Mouse (Mus musculus) E14TG2a.4 (cell line): Measurements from ENCODE around the gene Sash1.
A peak's percentile ranks its signal among the peaks of the same experiment; 100 is the strongest.

ENCODE experiments used
- H3K27me3 ChIP-seq: 2 replicates; pipeline ENCODE4 v1.6.1; 2014; ENCODE audit warnings: low read length, control low read depth; ENCODE audit not compliant: insufficient read depth
- H3K36me3 ChIP-seq: 2 replicates; pipeline ENCODE4 v1.6.1; 2014; ENCODE audit warnings: low read length, control low read depth; ENCODE audit not compliant: insufficient read depth
- H3K4me1 ChIP-seq: replicated peaks from 2 replicates; pipeline ENCODE4 v1.6.1; 2014; ENCODE audit warnings: low read depth, low read length, control low read depth
- H3K4me3 ChIP-seq: replicated peaks from 2 replicates; pipeline ENCODE4 v1.5.1; 2014; ENCODE audit warnings: mild to moderate bottlenecking, low read length
- H3K9me3 ChIP-seq: 2 replicates; pipeline ENCODE4 v1.6.1; 2014; ENCODE audit warnings: low read length, control low read depth
- CTCF ChIP-seq: conservative IDR thresholded peaks from 2 replicates; pipeline ENCODE4 v1.5.1; 2014; ENCODE audit warnings: low read length
- NANOG ChIP-seq: IDR thresholded peaks from 2 replicates; pipeline ENCODE4 v1.6.1; 2014; ENCODE audit warnings: borderline replicate concordance, low read length, mixed read lengths
- POU5F1 ChIP-seq: IDR thresholded peaks from 2 replicates; pipeline ENCODE4 v1.6.1; 2014; ENCODE audit warnings: low read length, borderline replicate concordance

Gene Sash1

DNA sequence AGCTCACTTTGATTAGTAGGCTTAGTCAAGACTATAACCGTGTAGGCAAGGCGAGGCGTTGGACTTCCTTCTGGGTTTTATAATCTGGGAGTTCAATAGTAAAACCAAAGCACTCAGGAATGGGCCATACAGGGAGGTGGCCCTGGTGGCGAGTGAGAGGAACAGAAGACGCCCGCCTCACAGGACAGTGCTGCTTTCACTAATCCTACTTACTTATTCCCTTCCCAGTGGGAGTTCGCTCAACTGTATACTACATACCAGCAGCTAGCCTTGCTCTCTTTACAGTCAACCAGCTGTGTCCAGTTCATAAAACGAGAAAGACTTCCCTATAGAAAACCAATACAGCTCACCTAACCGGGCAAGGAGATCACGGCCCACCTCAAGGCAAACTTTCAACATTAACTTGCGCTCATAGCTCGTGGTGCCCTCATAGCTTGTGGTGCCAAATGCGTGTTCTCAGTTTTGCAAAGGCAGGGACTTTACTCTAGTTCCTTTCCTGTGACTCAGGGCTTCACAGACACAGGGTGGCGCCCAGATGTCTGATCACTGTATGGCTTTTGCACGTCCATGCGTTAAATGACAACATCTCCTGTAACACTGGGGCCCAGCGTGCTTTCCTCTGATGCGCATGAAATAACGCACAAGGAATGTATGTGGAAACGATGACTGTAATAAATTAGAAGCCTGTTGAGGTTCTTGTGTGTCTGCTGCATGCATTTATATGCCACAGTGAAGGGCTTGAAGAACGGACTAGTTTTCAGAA is 138.2 kb downstream of the Sash1 start:
- Histone ChIP-seq H3K36me3 (peaks cover 99% of the 10 kb centered on the region), H3K4me3 (no peak overlapping the region), H3K4me1 (peaks cover 28% of the 10 kb centered on the region), H3K9me3 (no peaks in the 10 kb centered on the region), H3K27me3 (no peaks in the 10 kb centered on the region)
- TF ChIP-seq CTCF (no peak), NANOG (no peak), POU5F1 (no peak)

DNA sequence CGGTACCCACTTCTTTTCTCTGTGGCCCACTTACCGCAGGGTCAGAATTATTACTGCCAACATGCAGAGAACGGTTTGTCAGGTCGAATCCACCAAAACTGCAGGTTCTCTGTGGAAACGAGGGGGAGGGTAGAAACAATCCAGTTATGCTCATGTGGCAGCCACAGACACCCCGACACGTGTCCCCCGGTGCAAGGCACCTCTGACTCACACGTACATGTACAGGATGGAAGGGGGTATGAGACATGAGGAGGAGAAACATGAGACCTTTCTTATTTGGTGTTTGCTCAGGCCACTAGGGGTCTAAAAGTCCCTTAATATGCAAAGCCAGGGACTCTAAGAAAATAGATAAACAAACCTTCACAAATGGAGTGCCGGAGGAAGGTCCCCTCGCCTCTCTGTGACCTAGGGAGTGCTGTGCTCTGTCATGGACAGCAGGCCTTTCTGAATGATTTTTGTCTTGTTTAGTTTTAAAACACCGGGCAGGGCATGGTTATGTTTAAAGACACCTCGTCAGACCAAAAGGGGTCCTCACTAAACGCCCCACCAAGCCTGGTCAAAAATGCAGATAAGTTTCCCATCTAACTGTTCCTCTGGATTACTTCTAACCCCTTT is 139.7 kb downstream of the Sash1 start:
- H3K9me3 ChIP-seq = no peaks in the 10 kb centered on the region
- TF ChIP-seq POU5F1 (no peak), CTCF (no peak), NANOG (no peak)
- H3K4me3 ChIP-seq = no peak overlapping the region
- H3K4me1 ChIP-seq = peaks cover 20% of the 10 kb centered on the region
- no peaks in the 10 kb centered on the region for H3K27me3 ChIP-seq
- peaks cover 99% of the 10 kb centered on the region for H3K36me3 ChIP-seq

DNA sequence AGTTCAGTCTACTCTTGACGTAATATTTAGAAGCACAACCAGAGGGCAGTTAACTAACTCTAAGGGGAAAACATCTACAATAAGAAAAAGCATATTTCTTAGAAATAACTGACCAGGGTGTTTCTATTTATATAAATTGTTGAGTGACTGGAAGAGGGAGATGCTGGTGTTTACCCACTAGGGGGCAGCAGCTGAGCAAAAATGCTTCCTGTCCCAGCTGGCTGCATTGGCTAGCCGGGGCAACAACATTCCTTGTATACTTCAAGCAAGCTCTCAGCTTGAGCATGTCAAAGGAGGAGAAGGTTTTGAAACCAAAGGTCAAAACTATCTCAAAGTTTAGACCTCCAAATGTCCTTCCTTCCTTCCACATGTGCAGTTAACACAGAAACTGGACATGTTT is 143.0 kb downstream of the Sash1 start:
- peaks cover 9% of the 10 kb centered on the region; the same call in 1 of the 2 replicates for H3K4me1 ChIP-seq
- H3K36me3 ChIP-seq = peaks cover 99% of the 10 kb centered on the region
- TF ChIP-seq POU5F1 (no peak), CTCF (peak; percentile 84)
- no peaks in the 10 kb centered on the region for H3K9me3 ChIP-seq
- H3K4me3 ChIP-seq = no peak overlapping the region
- H3K27me3 ChIP-seq = no peaks in the 10 kb centered on the region

DNA sequence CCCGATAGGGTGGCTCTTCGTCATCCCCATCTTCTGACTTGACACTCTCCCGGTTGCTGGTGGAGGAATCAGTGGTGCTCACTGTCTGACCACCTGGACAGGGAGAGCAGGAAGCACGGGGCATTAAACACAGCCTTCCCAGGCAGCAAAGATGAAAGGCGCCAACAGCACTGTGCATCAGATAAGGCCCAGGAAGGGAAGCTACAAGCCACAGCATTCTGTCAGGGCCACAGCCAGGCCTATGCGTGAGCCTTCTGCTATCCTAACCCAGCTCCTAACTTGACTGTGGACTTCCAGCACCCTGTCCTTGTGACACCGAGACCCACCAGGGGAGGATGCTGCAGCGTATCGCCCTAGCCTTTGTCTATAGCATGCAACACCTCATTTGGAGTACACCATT is 144.4 kb downstream of the Sash1 start:
- no peak for TF ChIP-seq POU5F1
- TF ChIP-seq CTCF = no peak
- TF ChIP-seq NANOG = no peak
- no peaks in the 10 kb centered on the region for H3K9me3 ChIP-seq

DNA sequence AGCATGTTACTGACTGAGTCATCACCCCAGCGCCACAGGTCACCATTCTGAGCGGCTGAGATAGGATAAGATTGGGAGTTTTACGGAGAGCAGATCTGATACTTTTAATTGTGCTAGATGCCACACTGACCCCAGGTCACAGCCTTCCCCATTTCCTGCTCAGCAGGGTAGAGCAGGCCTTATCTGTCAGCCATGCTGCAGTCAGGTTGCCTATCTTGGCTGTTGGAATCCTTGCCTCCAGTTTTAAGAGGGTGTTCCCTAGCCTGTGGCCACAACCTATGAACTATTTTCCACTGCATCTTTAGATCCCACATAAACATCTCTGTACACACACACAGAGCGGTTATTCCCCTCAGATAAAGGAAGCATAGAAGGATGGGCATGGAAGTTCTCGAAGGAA is 145.1 kb downstream of the Sash1 start:
- Histone ChIP-seq H3K4me1 (peaks cover 9% of the 10 kb centered on the region; the same call in 1 of the 2 replicates), H3K4me3 (no peak overlapping the region), H3K27me3 (no peaks in the 10 kb centered on the region), H3K36me3 (peaks cover 96% of the 10 kb centered on the region), H3K9me3 (no peaks in the 10 kb centered on the region)
- TF ChIP-seq POU5F1 = no peak
- no peak for TF ChIP-seq CTCF
- no peak for TF ChIP-seq NANOG

More for the DNA sequence above, 144.4 kb downstream of the Sash1 start:
- H3K36me3 ChIP-seq = peaks cover 99% of the 10 kb centered on the region
- H3K4me3 ChIP-seq = no peak overlapping the region
- H3K27me3 ChIP-seq = no peaks in the 10 kb centered on the region
- H3K4me1 ChIP-seq = peaks cover 9% of the 10 kb centered on the region; the same call in 1 of the 2 replicates

DNA sequence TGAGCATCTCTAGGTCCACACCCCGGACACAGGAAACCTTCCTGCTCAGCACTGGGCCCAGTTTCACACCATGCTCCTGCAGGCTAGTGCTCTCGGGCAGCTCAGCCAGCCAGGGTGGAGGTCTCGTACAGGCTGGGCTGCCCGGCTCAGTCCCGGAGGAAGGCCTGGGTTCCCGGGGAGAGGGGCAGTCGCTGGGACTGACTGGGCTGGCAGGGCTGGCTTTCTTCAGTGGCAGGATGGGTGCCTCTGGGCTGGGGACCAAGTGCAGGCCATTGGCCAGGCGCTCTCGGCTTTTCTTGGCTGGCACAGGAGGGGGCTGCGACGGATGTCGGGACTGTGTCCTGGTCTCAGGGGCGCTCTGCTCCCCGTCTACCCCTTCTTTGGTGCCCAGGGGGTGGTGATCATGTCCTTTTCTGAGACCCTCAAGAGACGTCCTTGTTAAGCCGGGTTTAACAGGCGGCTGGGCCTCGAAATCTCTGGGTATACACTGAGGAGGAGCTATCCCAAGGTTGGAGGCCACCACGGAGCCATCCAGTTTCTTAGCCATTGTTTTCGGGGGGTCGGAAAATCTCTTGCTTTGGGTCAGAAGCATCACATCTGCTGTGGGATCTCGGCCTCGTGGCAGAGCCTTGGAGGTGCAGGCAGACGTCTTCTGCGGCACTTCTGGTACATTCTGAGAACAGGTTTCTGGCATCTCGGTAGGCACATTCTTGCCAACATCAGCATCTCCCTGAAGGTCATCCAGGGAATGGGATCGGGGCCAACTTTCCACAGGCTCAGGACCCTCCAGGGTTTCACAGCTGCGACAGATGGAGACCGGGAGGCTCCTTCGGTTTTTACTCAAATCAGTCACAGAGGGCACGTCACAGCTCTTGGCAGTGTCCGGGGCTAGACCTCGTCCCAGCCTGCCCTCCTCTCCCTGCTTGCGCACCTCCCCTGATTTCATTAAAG is 156.2 kb downstream of the Sash1 start:
- TF ChIP-seq POU5F1 = no peak
- TF ChIP-seq CTCF = no peak
- TF ChIP-seq NANOG = no peak
- H3K4me1 ChIP-seq = no peaks in the 10 kb centered on the region; the same call in 1 of the 2 replicates
- peaks cover 8% of the 10 kb centered on the region; the same call in 1 of the 2 replicates for H3K9me3 ChIP-seq
- H3K4me3 ChIP-seq = no peak overlapping the region
- peaks cover 100% of the 10 kb centered on the region for H3K36me3 ChIP-seq
- H3K27me3 ChIP-seq = no peaks in the 10 kb centered on the region

DNA sequence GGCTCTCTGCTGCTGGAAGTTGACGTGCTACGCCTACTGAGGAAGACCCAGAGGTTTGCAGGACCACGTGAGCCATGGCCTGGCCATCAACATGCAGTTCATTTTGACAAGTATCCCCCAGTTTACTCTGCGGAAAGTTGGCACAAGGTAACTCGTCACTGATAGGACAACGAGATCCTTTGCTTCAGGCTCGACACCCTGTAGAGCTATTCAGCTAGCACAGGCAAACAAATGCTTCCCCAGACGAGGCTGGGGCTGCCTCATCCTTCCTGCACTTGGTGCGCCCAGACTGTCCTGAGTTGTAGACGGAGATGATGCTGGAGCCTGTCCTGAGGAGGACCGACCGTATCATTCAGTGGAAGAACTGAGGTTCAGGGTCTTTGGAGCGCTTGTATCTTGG is 166.5 kb downstream of the Sash1 start:
- peaks cover 10% of the 10 kb centered on the region for H3K27me3 ChIP-seq
- H3K4me1 ChIP-seq = peaks cover 11% of the 10 kb centered on the region
- H3K4me3 ChIP-seq = no peak overlapping the region
- peaks cover 26% of the 10 kb centered on the region for H3K36me3 ChIP-seq
- TF ChIP-seq CTCF (no peak), POU5F1 (no peak), NANOG (no peak)
- H3K9me3 ChIP-seq = no peaks in the 10 kb centered on the region

DNA sequence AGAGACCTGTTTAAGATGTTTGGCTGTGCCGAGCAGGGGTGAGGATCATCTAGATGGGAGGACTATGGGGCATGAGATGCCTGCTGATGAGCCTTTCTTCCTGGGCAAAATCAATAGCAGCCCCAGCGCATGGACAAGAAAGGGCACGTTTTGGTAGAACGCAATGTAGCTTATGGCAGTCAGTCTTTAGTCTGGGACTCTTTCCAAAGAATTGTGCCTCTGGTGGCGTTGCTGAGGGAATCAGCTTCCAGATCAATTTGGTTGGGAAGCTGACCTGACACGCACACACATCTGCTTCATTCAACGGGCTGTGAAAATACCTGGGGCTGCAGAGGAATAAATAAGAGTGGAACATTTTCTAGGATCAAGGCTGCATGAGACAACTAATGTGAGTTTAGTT is 167.0 kb downstream of the Sash1 start:
- peaks cover 22% of the 10 kb centered on the region for H3K36me3 ChIP-seq
- H3K27me3 ChIP-seq = peaks cover 10% of the 10 kb centered on the region
- peaks cover 11% of the 10 kb centered on the region for H3K4me1 ChIP-seq
- no peaks in the 10 kb centered on the region for H3K9me3 ChIP-seq
- H3K4me3 ChIP-seq = no peak overlapping the region
- no peak for TF ChIP-seq POU5F1
- TF ChIP-seq NANOG = no peak
